Mouse (Mus musculus) megakaryocyte, embryonic 14.5 days (primary cell): Measurements from ENCODE around the gene Il31ra.

ENCODE experiments used
- FLI1 ChIP-seq: IDR thresholded peaks from 2 replicates; pipeline ENCODE4 v1.6.1; 2012; ENCODE audit warnings: low read length, inconsistent platforms, mixed read lengths
- GATA1 ChIP-seq: IDR thresholded peaks from 3 replicates; pipeline ENCODE4 v1.6.1; 2012; ENCODE audit warnings: mixed read lengths, low read length, inconsistent platforms, borderline replicate concordance

DNA sequence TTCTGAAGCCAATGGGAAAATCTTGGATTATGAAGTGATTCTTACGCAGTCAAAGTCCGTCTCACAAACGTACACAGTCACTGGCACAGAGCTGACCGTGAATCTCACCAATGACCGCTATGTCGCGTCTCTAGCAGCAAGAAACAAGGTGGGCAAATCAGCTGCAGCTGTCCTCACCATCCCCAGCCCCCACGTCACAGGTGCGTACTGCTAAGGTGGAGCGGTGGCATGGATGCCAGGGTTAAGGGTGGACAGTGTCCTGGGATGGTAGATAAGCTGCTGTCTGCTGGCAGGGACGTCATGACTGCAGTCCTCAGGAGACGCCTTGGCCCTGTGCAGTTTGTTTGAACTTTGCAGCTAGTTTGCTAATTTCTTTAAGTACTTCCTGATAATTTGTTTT, 99.6 kb downstream of the Il31ra start:
- TF ChIP-seq GATA1 (no peak), FLI1 (no peak)
